Mouse (Mus musculus): Measurements from ENCODE around the gene Slc25a1.
A peak's percentile ranks its signal among the peaks of the same experiment; 100 is the strongest.

The Slc25a1 gene

GRCm38 (mm10) chr16:17921325-17922162, 6.5 kb downstream of the Slc25a1 start:
- peak; percentile 98 to 99 for DNase-seq (ENCODE audit: low spot score in 2 of 2)

- DNase-seq (ENCODE audit: low spot score in 2 of 2): no peak
Measured at GRCm38 (mm10) chr16:17920586-17920985, 7.4 kb downstream of the Slc25a1 start.

GRCm38 (mm10) chr16:17914307-17915249, 13.4 kb downstream of the Slc25a1 start, which contains the start of gene Gsc2:
TSS of gene Gsc2 (minus strand) at chr16:17915059.
- DNase-seq (ENCODE audit: low spot score in 2 of 2): no peak

- DNase-seq (ENCODE audit: low spot score in 2 of 2): peak; percentile 95 to 97
Measured at GRCm38 (mm10) chr16:17911052-17911595, 16.9 kb downstream of the Slc25a1 start, which contains the start of gene Ess2. TSS of gene Ess2 (minus strand) at chr16:17911348.

GRCm38 (mm10) chr16:17898462-17898861, 29.6 kb downstream of the Slc25a1 start, which contains the start of the genes Dgcr2 and Tssk2:
TSS of gene Dgcr2 (minus strand) at chr16:17898562.
TSS of gene Tssk2 (plus strand) at chr16:17898637.
- DNase-seq (ENCODE audit: low spot score in 2 of 2): no peak

DNA sequence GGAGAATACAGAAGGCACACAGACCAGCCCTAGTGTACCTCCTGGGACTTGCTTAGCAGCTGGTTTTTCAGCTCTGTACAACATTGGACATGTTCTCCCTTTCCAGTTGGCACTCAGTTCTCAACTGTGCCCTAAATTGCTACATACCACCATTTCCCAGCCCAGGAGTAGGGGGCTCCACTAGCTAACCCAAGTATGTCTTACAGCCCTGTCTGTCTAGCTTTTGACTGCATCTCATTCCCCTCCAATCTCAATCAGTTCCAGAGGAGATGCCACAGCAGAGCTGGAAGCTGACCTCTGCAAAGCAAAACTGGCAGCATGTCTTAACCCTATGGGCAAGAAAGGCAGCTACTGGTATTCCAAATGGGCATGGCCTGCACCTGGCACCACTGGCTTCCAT, 31.9 kb downstream of the Slc25a1 start:
- DNase-seq (ENCODE audit: low spot score in 2 of 2): no peak

DNA sequence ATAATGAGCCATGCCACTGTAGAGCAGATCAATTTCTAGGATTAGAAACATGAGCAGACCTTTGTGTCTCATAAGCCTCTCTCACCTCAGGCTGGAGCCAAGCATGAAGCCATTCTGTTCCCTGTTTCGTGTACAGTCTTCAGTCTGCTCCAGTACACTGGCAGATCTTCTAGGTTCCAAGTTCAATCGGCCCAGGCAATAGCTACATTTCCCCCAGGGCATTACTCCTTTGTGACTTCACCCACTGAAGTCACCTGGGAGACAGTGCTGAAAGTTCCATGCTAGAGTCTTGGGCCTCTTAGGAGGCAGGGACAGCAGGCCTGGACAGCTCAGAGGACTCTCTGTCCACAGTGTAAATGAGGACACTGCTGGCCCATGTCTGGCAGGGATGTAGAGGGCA, 34.1 kb downstream of the Slc25a1 start, which contains the start of gene Tssk1:
Gene Tssk1 (plus strand): TSS at position 301 of the 400 bp plus-strand sequence.
- DNase-seq (ENCODE audit: low spot score in 2 of 2): no peak

DNA sequence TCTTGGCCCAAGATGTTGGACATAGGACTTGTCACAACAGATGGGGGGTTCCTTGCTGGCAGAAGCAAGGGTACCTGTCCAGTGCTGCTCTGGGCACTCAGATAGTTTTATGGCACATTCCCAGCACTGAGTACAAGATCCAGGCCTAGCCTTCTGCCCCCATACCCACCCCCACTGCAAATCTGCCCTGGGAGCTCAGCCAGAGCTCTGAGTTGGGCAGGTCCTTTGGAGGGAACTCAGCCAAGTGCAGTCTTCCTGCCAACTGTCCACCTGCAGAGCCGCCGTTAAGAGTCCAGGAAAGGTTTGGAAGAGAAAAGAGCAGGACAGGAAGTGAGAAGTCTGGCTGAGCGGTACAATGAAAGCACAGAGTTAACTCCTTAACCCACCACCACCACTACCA, 35.4 kb downstream of the Slc25a1 start:
- no peak for DNase-seq (ENCODE audit: low spot score in 2 of 2)

DNA sequence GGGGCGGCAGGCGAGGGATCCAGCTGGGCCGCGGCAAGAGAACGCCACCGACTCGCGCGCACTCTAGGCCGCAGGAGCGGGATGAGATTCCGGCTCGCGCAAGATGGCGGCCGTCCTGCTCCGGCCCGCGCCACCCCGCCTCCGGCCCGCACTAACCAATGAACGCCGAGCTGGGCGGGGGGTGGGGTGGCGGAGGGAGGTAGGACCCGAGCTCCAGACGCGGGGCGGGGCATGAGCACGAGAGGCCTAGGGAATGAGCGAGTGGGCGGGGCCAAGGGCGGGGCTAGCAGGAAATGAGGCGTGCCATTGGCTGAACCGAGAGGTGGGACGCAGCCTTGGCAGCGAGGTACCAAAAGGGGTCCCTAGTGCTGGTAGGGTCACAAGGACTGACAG, 36.5 kb downstream of the Slc25a1 start, which contains the start of gene Gm20518:
Gene Gm20518 (minus strand): TSS at position 105 of the 393 bp plus-strand sequence.
- DNase-seq (ENCODE audit: low spot score in 2 of 2): peak; percentile 99 to 100

DNA sequence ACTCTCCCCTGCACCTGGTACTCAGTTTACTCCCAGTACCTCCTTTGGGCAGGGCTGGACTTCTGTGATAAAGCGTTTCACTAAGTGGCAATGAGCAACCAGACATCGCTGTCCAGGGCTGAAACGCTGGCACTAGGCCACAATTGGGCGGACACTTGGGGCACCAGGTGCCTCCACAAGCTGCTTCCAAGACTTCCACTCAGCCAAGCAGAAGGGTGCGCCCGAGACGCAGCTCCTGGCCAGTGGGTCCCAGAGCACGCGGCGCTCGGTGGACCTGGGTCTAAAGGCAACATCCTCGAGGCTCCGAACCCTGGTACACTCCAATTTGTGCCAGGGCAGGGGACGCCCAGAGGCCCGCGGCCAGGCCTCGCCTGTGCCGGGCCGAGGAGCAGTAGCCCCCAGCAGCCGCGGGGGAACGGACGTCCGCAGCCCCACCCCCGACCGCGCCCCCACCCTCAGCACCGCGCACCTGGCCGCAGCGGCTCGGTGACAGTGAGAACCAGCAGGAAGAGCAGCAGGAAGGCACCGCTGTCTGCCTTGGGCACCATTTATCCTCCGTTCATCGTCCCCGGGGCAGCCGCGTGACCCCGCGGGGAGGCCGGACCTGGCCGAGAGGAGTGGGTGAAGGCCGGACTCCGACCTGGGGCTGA, 37.0 kb downstream of the Slc25a1 start:
- peak; percentile 78 to 82 for DNase-seq (ENCODE audit: low spot score in 2 of 2)

GRCm38 (mm10) chr16:17890342-17890727, 37.7 kb downstream of the Slc25a1 start:
- no peak for DNase-seq (ENCODE audit: low spot score in 2 of 2)

GRCm38 (mm10) chr16:17889689-17890341, 38.2 kb downstream of the Slc25a1 start:
- DNase-seq (ENCODE audit: low spot score in 2 of 2): no peak

- no peak for DNase-seq (ENCODE audit: low spot score in 2 of 2)
Measured at GRCm38 (mm10) chr16:17884116-17884515, 43.9 kb downstream of the Slc25a1 start.

GRCm38 (mm10) chr16:17882196-17882595, 45.8 kb downstream of the Slc25a1 start:
- no peak for DNase-seq (ENCODE audit: low spot score in 2 of 2)

DNA sequence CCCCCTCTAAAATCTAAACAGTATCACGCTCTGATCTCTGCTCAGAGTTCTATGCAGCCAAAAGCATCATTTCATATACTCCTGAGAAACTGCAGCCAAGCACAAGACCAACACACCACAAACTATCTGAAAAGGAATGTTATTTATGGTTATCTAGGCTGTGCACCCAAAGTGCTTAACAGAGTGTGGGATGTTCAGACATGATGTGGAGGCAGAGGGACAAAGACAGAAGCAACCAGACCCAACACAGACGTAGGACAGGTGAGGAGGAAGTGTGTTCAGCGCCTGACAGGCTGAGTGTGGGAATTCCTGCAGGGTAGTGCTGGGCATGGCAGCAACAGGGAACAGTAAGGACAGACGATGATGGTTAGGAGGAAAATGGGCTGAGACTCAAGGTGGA, 48.4 kb downstream of the Slc25a1 start:
- no peak for DNase-seq (ENCODE audit: low spot score in 2 of 2)

GRCm38 (mm10) chr16:17876096-17876495, 51.9 kb downstream of the Slc25a1 start:
- DNase-seq (ENCODE audit: low spot score in 2 of 2): no peak
